Mouse (Mus musculus) layer of hippocampus, adult 2 months (tissue): ENCODE results near the gene Med11. TPM values are rescaled to one million over a fixed set of nuclear protein-coding genes. Genes with fewer than 3 reads are reported as not detected.
"Not testable (repeated sequence)": the region's sequence is repeated elsewhere in the genome, so short reads cannot be mapped to it uniquely, and the experiment has no call there.

ENCODE experiments used
- DNase-seq, 2 experiments: peaks; one replicate each; pipeline ENCODE4 v3.0.0; 2022; ENCODE audit warnings: low spot score in 2 of 2
- H3K27ac ChIP-seq: fragments of 200-600 bp; 2 replicates; pipeline ENCODE4 v1.8.1; 2022
- H3K4me3 ChIP-seq: fragments of 200-600 bp; 2 replicates; pipeline ENCODE4 v1.8.1; 2022; ENCODE audit warnings: mild to moderate bottlenecking
- CTCF ChIP-seq: fragments of 200-600 bp; conservative IDR thresholded peaks from 2 replicates; pipeline ENCODE4 v1.8.1; 2022; ENCODE audit warnings: antibody characterized with exemption, mild to moderate bottlenecking, moderate library complexity
- total RNA-seq, 2 experiments: library from RNA; stranded (reverse); gene quantifications; 2 replicates each; pipeline ENCODE4 v1.2.3; 2021

Med11 gene
- total RNA-seq, 2 experiments from 2014 or later = 13.5 to 15.6 TPM

DNA sequence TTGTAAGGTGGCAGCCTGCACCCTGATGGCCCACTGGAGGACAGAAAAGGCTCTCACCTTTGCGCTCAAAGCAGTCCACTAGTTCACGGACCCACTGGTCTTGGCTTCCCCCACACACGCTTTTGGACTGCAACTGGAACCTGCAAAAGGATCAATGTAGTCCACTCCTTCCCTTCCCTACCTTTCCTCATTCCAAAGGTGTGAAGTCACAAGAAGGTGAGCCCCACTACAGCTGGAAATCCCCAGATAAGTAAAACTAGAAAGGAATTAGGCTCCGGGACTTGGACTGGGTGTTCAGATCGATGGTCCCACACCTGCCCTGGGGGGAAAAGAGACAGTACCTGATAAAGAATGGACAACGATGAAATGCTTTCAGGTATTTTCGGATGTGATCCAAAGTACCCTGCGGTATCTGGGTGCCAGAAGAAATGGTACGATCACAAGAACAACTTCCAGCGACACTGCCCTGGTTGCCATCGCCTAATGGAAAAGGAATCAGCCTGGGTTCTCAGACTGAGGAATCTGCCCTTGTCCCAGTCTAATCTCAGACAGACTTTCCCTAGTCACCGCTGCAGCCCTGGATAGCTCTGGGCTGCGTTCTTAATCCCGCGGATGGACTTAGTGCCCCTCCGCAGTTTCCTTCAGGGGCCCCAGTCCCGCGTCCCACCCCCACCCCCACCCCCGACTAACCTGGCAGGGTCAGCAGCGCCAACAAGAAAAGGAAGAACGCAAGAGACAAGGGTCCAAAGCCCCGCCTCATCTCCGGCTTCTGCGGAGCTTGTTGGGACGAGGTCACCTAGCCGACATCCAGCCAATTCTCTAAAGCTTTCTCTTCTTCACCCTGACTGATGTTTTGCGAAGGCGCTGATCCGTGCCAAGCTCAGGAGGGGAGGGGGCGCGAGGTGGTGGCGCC, 7.2 kb downstream of the Med11 start, which contains the start of gene Zmynd15:
Zmynd15 (plus strand) TSS at position 746 of the 913 bp plus-strand sequence.
- TF ChIP-seq CTCF = no peak
- DNase-seq = no peak
- Histone ChIP-seq H3K4me3 (peak within 1 kb of the TSS; percentile 58), H3K27ac (no peak within 1 kb of the TSS; the same call in 1 of the 2 replicates)

DNA sequence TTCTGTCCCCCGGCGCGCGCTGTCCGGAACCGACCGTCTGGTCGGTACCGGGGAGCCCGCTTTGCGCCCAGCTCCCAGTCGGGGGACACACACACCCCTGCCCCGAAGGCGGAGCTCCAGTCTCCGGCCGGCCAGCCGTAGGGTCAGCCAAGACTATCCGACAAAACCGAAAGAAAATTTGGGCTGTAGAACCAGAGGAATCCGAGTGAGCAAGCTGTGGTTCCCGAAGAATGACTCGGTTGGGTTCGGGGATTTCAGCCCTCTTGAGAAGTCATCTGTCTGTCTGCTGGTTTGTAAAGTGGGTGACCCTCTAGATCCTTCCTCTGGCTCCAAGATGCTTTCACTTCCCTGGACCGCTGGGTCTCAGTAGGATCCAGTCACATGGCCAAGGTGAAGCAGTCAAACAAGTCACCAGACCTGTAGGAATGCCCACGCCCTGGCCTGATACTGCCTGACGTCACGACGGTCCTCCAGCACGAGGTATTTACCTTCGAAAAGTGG, 7.9 kb downstream of the Med11 start, which contains the start of gene Cxcl16:
Cxcl16 (minus strand) TSS at position 384 of the 501 bp plus-strand sequence.
- no peak for TF ChIP-seq CTCF
- no peak for DNase-seq
- H3K4me3 ChIP-seq = peak within 1 kb of the TSS; percentile 58
- H3K27ac ChIP-seq = no peak within 1 kb of the TSS; the same call in 1 of the 2 replicates

DNA sequence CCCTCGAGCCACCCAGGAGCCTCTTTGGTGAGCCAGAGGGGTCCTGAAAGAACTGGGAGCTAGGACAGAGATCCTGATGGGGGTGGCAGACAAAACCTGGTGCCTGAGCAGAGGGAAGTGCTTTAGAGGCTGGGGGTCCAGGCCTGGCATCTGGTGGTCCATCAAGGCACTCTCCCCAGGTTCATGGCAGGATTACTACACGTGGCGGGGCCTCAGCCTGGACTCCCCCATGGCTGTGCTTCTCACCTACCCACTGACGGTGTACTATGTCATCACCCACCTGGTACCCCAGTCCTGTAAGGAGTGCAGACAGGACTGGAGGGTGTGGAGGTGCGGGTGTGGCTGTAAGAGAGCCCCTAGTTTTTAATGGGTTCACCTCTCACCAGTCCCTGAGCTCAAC, 12.3 kb downstream of the Med11 start:
- no peak overlapping the region for H3K4me3 ChIP-seq
- no peak for DNase-seq
- no peak overlapping the region for H3K27ac ChIP-seq
- TF ChIP-seq CTCF = no peak

DNA sequence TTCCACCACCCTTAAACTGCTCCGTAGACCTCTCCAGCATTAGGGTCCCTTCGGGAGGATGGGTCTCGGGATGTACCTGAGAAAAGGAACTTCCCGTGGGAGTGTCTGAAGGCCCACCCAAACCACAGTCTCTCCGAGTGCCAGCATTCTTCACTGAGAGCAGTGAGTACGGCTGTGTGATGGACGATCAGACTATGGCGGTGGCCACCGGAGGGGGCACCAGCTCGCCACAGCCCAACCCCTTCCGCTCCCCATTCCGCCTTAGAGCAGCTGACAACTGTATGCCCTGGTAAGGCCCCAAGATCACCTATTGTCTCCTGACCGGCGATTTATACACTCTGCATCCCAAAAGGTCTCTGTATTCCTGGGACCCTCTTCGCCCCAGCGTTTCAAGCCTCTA, 13.5 kb downstream of the Med11 start:
- no peak overlapping the region; the same call in 1 of the 2 replicates for H3K4me3 ChIP-seq
- no peak for TF ChIP-seq CTCF

DNA sequence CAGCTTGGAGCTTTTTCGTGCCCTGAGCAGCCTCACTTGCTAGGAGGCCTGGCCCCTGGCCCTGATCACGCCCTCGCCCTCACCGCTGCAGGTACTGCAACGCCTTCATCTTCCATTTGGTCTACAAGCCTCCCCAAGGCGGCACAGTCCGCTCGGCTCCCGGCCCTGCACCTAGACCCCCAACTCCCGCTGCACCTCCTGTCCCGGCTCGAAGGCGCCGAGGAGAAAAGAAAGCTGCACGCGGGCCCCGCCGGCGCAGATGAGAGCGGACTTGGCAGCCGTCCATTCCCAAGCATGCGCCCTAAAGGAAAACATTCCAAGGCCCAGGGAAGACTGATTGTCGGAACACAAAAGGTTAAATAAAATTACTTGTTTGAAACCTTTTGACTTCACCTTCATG, 14.1 kb downstream of the Med11 start:
- DNase-seq = no peak
- peak overlapping the region; percentile 46 for H3K4me3 ChIP-seq
- TF ChIP-seq CTCF = no peak
- no peak overlapping the region for H3K27ac ChIP-seq

More for the DNA sequence above, 13.5 kb downstream of the Med11 start:
- DNase-seq = no peak
- no peak overlapping the region for H3K27ac ChIP-seq

DNA sequence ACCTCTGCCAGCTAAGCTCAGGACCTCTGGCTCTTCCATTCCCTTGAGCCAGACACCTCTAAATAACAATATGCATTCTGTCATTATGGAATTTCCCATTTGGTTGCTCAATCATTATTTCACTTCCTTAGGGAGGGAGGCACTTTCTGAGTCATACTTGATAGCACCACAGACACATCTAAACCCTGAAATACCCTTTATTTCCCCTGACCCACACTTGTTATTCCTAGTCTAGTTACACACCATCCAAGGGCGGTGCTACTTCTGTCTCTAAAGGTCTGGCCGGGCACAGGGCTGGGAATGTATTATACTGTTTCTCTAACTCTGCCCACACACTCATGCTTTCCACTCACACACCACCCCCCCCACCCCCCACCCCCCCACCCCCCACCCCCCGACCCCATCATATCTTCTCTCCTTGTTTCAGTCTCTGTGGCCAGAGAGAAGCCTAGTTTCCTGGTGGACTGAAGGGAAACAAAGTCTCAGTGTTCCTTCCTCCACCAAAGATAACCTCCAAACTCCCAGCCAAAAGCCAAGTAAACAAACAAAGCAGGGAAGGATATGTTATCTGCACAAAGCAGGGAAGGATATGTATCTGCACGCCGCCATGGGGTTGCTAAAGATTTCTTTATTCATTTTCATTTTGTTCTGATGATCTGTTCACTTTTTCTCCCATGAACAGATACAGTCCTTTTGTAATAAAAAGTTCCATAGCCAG, 16.3 kb downstream of the Med11 start:
- no peak for TF ChIP-seq CTCF
- no peak overlapping the region for H3K27ac ChIP-seq
- DNase-seq = no peak
- no peak overlapping the region for H3K4me3 ChIP-seq

DNA sequence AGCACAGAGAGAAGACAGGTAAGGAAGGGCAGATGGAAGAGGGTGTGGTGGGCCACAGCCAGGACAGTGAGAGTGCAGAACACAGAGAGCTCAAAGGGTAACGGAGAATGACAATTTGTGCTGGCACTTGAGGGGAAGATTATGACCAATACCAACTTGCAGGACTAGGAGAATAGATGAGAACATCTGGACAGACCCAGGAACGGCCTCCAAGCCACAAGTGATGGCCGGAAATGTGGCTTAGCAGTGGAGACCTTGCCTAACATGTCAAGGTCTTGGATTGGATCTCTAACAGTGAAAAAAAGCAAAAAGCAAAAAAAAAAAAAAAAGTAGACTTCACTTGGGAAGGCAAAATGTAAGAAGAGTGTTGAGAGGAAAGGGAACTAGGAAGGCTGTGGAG, 18.0 kb downstream of the Med11 start:
- no peak for TF ChIP-seq CTCF
- Histone ChIP-seq H3K27ac (no peak overlapping the region), H3K4me3 (no peak overlapping the region)
- no peak for DNase-seq

DNA sequence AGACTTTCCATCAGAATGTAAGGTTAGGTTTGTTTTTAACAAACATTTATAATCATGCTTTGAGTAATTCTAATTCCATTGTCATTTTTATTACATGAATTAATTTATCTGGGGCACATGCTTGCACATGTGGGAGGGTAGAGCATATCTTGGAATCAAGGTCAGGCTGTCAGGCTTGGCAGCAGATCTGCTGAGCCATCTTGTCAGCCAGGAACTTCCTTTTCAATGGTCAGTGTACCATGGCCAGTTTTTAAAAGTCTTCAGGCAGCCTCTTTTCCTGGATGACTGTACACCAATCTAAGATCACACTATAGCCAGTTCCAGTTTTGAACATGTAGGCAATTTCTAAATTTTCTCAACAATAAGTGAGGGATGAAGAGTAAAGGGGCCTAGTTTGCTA, 21.0 kb downstream of the Med11 start:
- no peak overlapping the region for H3K27ac ChIP-seq
- no peak for TF ChIP-seq CTCF
- no peak for DNase-seq
- no peak overlapping the region for H3K4me3 ChIP-seq

DNA sequence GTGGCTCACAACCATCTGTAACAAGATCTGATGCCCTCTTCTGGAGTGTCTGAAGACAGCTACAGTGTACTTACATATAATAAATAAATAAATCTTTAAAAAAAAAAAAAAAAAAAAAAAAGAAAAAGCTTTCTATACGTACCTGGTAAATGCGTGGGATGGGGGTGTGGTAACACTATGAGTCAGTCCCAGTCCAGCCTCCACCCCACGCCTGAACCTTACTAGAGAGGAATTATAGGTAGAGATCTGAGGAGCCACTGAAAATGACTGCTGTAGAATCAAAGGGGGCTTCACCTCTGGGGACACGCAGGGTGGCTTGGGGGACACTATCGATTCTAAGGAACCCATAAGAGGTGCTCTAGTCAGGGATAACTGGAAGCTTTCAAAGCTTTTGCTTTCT, 21.6 kb downstream of the Med11 start:
- not testable (repeated sequence) for DNase-seq, H3K4me3 ChIP-seq, H3K27ac ChIP-seq

DNA sequence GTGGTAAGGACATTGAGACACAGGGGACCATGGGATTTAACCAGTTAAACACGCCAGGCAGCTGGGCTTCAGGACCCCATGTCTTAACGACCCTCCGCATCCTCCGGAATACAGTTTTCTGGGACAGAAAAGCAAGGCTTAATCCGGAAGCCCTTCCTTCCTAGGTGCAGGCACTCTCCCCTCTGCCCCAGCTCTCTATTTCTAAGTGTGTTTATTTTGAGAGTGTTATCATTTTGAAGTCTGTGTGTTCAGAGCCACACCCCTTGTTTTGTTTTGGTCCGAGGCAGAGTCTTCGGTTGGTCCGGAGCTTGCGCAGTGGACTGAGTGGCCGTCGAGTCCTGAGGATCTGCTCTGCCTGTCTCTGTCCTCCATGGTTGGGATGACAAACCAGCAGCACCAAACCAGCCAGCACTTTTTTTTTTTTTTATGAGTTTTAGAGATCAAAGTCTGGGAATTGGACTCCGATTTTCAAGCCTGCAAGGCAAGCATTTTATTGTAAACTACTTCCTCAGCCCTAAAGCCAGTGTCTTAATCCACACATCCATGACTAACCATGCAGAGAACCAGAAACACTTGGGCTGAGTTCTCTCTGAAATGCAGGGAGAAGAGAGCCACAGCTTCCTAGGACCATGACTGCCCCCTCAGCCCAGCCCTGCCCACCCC, 23.3 kb downstream of the Med11 start:
- Histone ChIP-seq H3K27ac (no peak overlapping the region), H3K4me3 (no peak overlapping the region)
- no peak for DNase-seq
- no peak for TF ChIP-seq CTCF

DNA sequence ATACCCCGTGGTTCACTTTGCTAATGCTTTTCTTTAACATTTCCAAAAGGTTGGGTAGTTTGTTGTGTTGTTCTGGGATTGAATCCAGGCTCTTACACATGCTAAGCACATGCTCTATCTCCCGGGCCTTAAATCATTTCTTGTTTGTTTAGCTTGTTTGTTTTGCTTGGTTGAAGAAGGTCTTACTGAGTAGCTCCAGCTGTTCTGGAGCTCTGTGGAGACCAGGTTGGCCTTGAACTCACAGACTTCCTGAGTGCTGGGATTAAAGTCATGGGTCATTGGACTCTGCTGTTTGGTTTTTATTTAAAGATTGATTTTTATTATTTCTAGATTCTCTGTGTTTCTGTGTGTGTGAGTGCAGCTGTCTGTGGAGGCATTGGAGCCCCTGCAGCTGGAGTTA, 33.8 kb downstream of the Med11 start:
- Histone ChIP-seq H3K4me3 (no peak overlapping the region), H3K27ac (no peak overlapping the region)
- no peak for TF ChIP-seq CTCF
- DNase-seq = no peak

DNA sequence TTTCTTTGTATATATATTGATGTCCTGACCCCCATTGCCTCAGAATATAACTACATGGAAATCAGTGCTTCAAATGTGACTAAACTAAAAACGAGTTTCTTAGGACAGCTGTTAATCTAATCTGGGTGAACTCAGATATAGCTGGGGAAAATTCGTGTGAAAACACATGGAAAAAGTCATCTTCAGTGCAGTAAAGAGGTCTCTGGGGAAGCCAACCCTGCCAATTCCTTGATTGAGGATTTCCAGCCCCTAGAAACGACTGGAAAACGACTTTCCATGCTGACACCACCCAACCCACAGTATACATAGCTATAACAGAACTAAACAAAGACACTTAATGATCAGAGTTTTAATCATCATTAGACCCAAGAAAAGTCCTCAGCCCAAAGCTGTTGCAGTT, 36.1 kb downstream of the Med11 start:
- TF ChIP-seq CTCF = no peak
- H3K4me3 ChIP-seq = no peak overlapping the region
- no peak overlapping the region for H3K27ac ChIP-seq
- DNase-seq = no peak

DNA sequence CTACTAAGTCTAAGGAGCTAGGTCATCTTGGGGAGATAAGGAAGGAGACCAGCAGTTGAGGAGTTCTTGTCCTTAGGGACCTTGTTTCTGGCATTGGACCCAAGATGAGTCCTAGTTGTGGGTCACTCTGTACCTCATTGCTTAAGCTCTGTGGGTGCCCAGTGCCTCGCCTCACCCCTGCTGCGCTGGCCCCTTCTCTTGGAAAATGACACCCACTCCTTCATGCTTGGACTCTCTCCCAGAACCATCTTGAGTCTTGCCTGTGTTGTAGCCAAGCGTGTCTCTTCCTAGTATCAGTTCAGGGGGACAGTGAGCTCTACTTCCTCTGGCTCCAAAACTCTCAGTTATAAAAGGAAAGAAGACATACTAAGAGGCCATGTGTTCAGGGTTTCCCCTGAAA, 37.4 kb downstream of the Med11 start:
- TF ChIP-seq CTCF = no peak
- DNase-seq = no peak
- peak overlapping the region; percentile 32; the same call in 1 of the 2 replicates for H3K27ac ChIP-seq

More for the DNA sequence above, 37.4 kb downstream of the Med11 start:
- no peak overlapping the region for H3K4me3 ChIP-seq
